23 mouse cellular contexts compared by ENCODE assay signal in genomic region chr11:114653664-114654063, GRCm38 (mm10). TPM values are rescaled to one million over a fixed set of nuclear protein-coding genes. Genes with fewer than 3 reads are reported as not detected.
DNase-seq lines count a peak whose midpoint lies in the region; ATAC-seq and TF ChIP-seq lines count a peak whose summit lies in the region.
"Had no signal": no experiment of that assay in that cellular context is flagged by ENCODE, and none has a peak within 500 bp of the region (broad histone marks: within the 10 kb centered on the region; RNA-seq: fewer than 3 reads in every experiment).

No protein-coding gene starts in this region.

- H3K4me1 ChIP-seq in bone marrow macrophage, adult 2 months (ENCODE audit: control insufficient read depth, insufficient read depth, low read length) = peaks cover 35% of the 10 kb centered on the region
- no peaks in the 10 kb centered on the region for H3K4me1 ChIP-seq in heart, embryonic 11.5 days (ENCODE audit: control insufficient read depth, insufficient read depth, low read length)
- peaks cover 4% of the 10 kb centered on the region; the same call in 1 of the 2 replicates for H3K4me1 ChIP-seq in midbrain, embryonic 14.5 days (ENCODE audit: control insufficient read depth, insufficient read depth, low read length)
- H3K4me1 ChIP-seq: embryonic facial prominence, embryonic 13.5 days; embryonic facial prominence, embryonic 15.5 days had no signal

- no peak overlapping the region for H3K4me2 ChIP-seq in heart, embryonic 11.5 days
- no peak overlapping the region for H3K4me2 ChIP-seq in midbrain, embryonic 14.5 days (ENCODE audit: low read length)
- H3K4me2 ChIP-seq: embryonic facial prominence, embryonic 13.5 days; embryonic facial prominence, embryonic 15.5 days; forebrain, embryonic 12.5 days had no signal

- no peak for TF ChIP-seq POLR2A in bone marrow macrophage, adult 2 months (IDR thresholded peaks at IDR 0.05; ENCODE audit: borderline replicate concordance, low read depth, low read length)

- TF ChIP-seq CTCF in bone marrow macrophage, adult 2 months (IDR thresholded peaks at IDR 0.05; ENCODE audit: low read depth, low read length) = no peak

- no peak overlapping the region for H3K9ac ChIP-seq in heart, embryonic 11.5 days (ENCODE audit: low read depth, low read length)
- H3K9ac ChIP-seq in midbrain, embryonic 14.5 days (replicated peaks; ENCODE audit: low read length) = no peak overlapping the region
- H3K9ac ChIP-seq: embryonic facial prominence, embryonic 13.5 days; embryonic facial prominence, embryonic 15.5 days; forebrain, embryonic 12.5 days had no signal

- WGBS in heart, embryonic 11.5 days (ENCODE audit: insufficient replicate concordance) = 72% methylated on average over 6 of the region's 6 CpGs
- WGBS in midbrain, embryonic 14.5 days = 86% methylated on average over 6 of the region's 6 CpGs

- H3K27me3 ChIP-seq in heart, embryonic 11.5 days (ENCODE audit: control insufficient read depth, insufficient read depth, low read length) = peaks cover 14% of the 10 kb centered on the region
- H3K27me3 ChIP-seq in midbrain, embryonic 14.5 days (ENCODE audit: control insufficient read depth, insufficient read depth, low read length) = no peaks in the 10 kb centered on the region

- DNase-seq in midbrain, embryonic 14.5 days = no peak
- DNase-seq: adrenal gland, adult 2 months; adrenal gland, postnatal 10 days; adrenal gland, postnatal 25 days; cerebellum, adult 11 months; cerebellum, adult 18-20 months; cerebellum, adult 8-10 months; cerebellum, adult 9-11 months; cerebellum, postnatal 25 days; embryo, embryonic 11 days had no signal

- H3K27ac ChIP-seq in bone marrow macrophage, adult 2 months (ENCODE audit: insufficient read depth, low read depth, low read length) = peak overlapping the region; percentile 50
- no peak overlapping the region for H3K27ac ChIP-seq in heart, embryonic 11.5 days (ENCODE audit: low read depth, low read length)
- H3K27ac ChIP-seq in midbrain, embryonic 14.5 days (replicated peaks; ENCODE audit: low read depth, low read length) = no peak overlapping the region
- H3K27ac ChIP-seq: embryonic facial prominence, embryonic 13.5 days; embryonic facial prominence, embryonic 15.5 days; forebrain, embryonic 10.5 days; forebrain, embryonic 12.5 days had no signal

- H3K36me3 ChIP-seq in heart, embryonic 11.5 days (ENCODE audit: control insufficient read depth, insufficient read depth, low read length) = no peaks in the 10 kb centered on the region
- no peaks in the 10 kb centered on the region for H3K36me3 ChIP-seq in midbrain, embryonic 14.5 days (ENCODE audit: control insufficient read depth, insufficient read depth, low read length)
- H3K36me3 ChIP-seq: embryonic facial prominence, embryonic 13.5 days; embryonic facial prominence, embryonic 15.5 days; forebrain, embryonic 10.5 days; forebrain, embryonic 12.5 days had no signal

- no peak overlapping the region for H3K4me3 ChIP-seq in bone marrow macrophage, adult 2 months (ENCODE audit: insufficient read depth, low read length)
- no peak overlapping the region for H3K4me3 ChIP-seq in heart, embryonic 11.5 days (ENCODE audit: low read depth, low read length)
- no peak overlapping the region for H3K4me3 ChIP-seq in midbrain, embryonic 14.5 days (replicated peaks; ENCODE audit: low read depth, low read length)
- H3K4me3 ChIP-seq: embryonic facial prominence, embryonic 13.5 days; embryonic facial prominence, embryonic 15.5 days; erythroblast, embryonic 14.5 days; forebrain, embryonic 10.5 days; forebrain, embryonic 12.5 days had no signal

- H3K9me3 ChIP-seq in heart, embryonic 11.5 days (replicated peaks; ENCODE audit: control insufficient read depth, low read length) = no peaks in the 10 kb centered on the region
- H3K9me3 ChIP-seq in midbrain, embryonic 14.5 days (ENCODE audit: control insufficient read depth, low read length) = no peaks in the 10 kb centered on the region
- H3K9me3 ChIP-seq: embryonic facial prominence, embryonic 13.5 days; embryonic facial prominence, embryonic 15.5 days; forebrain, embryonic 10.5 days; forebrain, embryonic 12.5 days had no signal

- ATAC-seq in common myeloid progenitor, adult 5-6 weeks (replicated peaks; ENCODE audit: low read depth, poor library complexity, severe bottlenecking) = peak; percentile 48
- ATAC-seq in hematopoietic stem cell, adult 5-6 weeks (replicated peaks in 1 of 2; ENCODE audit: insufficient read depth in 1 of 2, low FRiP score in 2 of 2, low TSS enrichment in 1 of 2, low read depth in 1 of 2, poor library complexity in 2 of 2, severe bottlenecking in 2 of 2) = peak; percentile 33 to 49; a peak in 3 of 4 replicates
- ATAC-seq in megakaryocyte progenitor cell, adult 5-6 weeks (replicated peaks; ENCODE audit: poor library complexity) = peak; percentile 59
- no peak for ATAC-seq in cerebellum, adult (ENCODE audit: insufficient number of reproducible peaks, low FRiP score, low TSS enrichment)
- no peak for ATAC-seq in heart, embryonic 11.5 days (replicated peaks; ENCODE audit: insufficient number of reproducible peaks, low FRiP score, low TSS enrichment)
- ATAC-seq in midbrain, embryonic 14.5 days (ENCODE audit: low FRiP score, low TSS enrichment) = no peak
- ATAC-seq: forebrain, embryonic 14.5 days; forebrain, embryonic 16.5 days had no signal

RNA-seq across cellular contexts. Expression of gene Rpl38, which starts 14.7 kb away (rescaled TPM):
- 1,601 and 1,765 TPM in 2 replicates for polyA plus RNA-seq in bone marrow macrophage, adult 2 months (2012; ENCODE audit: insufficient read depth, insufficient read length, missing spikeins)
- 3,935 and 5,520 TPM in 2 replicates for total RNA-seq in common myeloid progenitor, adult 5-6 weeks (2017)
- 3,442 and 3,720 TPM in 2 replicates for total RNA-seq in hematopoietic stem cell, adult 5-6 weeks (2017)
- total RNA-seq in megakaryocyte progenitor cell, adult 5-6 weeks (2015) = 1,088 and 1,176 TPM in 2 replicates
- total RNA-seq in megakaryocyte progenitor cell, adult 5-6 weeks (2017) = 3,319 and 5,175 TPM in 2 replicates
- 781 and 853 TPM in 2 replicates for polyA plus RNA-seq in heart, embryonic 11.5 days (2014; fragmentation: Nextera tagmentation; extraction: Ambion mirVana)
- polyA plus RNA-seq in midbrain, embryonic 14.5 days (2014; fragmentation: Nextera tagmentation; extraction: Ambion mirVana) = 707 and 859 TPM in 2 replicates

RNA-seq across cellular contexts. Expression of gene Ttyh2, which starts 21.6 kb away (rescaled TPM):
- polyA plus RNA-seq in bone marrow macrophage, adult 2 months (2012; ENCODE audit: insufficient read depth, insufficient read length, missing spikeins) = 29.6 and 37.5 TPM in 2 replicates
- total RNA-seq in common myeloid progenitor, adult 5-6 weeks (2017) = 5.6 and 7.6 TPM in 2 replicates
- total RNA-seq in hematopoietic stem cell, adult 5-6 weeks (2017) = 3.0 and 3.3 TPM in 2 replicates
- total RNA-seq in megakaryocyte progenitor cell, adult 5-6 weeks (2015) = 3.1 and 4.0 TPM in 2 replicates
- 4.4 and 5.9 TPM in 2 replicates for total RNA-seq in megakaryocyte progenitor cell, adult 5-6 weeks (2017)
- polyA plus RNA-seq in heart, embryonic 11.5 days (2014; fragmentation: Nextera tagmentation; extraction: Ambion mirVana) = 5.0 and 5.1 TPM in 2 replicates
- 25.2 and 31.0 TPM in 2 replicates for polyA plus RNA-seq in midbrain, embryonic 14.5 days (2014; fragmentation: Nextera tagmentation; extraction: Ambion mirVana)

Comparison
In these comparisons a context has a peak if more than half of its experiments do, and no peak if none do; other contexts are left out.
1. ATAC-seq: peak in common myeloid progenitor, adult 5-6 weeks (single experiment), hematopoietic stem cell, adult 5-6 weeks (2 of 2) and megakaryocyte progenitor cell, adult 5-6 weeks (single experiment); none in cerebellum, adult (single experiment), heart, embryonic 11.5 days (single experiment) and midbrain, embryonic 14.5 days (single experiment).